Mouse (Mus musculus) hindbrain, embryonic 12.5 days (tissue): Measurements from ENCODE around the gene Dlx4. TPM values are rescaled to one million over a fixed set of nuclear protein-coding genes. Genes with fewer than 3 reads are reported as not detected.

Experiments
- ATAC-seq: fragments of 200-750 bp; cut with Nextera tagmentation; 2 replicates; pipeline ENCODE4 v1.8.0; 2017; ENCODE audit warnings: moderate TSS enrichment; ENCODE audit not compliant: low FRiP score
- H3K27ac ChIP-seq: fragments of 300-500 bp; sonication (generic); 2 replicates; pipeline ENCODE4 v1.5.1; 2016; ENCODE audit warnings: mild to moderate bottlenecking
- H3K27me3 ChIP-seq: fragments of 300-500 bp; sonication (generic); 2 replicates; pipeline ENCODE4 v1.6.1; 2016; ENCODE audit warnings: mild to moderate bottlenecking
- H3K36me3 ChIP-seq: fragments of 300-500 bp; sonication (generic); 2 replicates; pipeline ENCODE4 v1.6.1; 2016; ENCODE audit warnings: mild to moderate bottlenecking
- H3K4me1 ChIP-seq: fragments of 300-500 bp; sonication (generic); 2 replicates; pipeline ENCODE4 v1.6.1; 2016
- H3K4me2 ChIP-seq: fragments of 300-500 bp; sonication (generic); replicated peaks from 2 replicates; pipeline ENCODE4 v1.6.1; 2016; ENCODE audit warnings: mild to moderate bottlenecking
- H3K4me3 ChIP-seq: fragments of 300-500 bp; sonication (generic); 2 replicates; pipeline ENCODE4 v1.5.1; 2016; ENCODE audit warnings: mild to moderate bottlenecking
- H3K9ac ChIP-seq: fragments of 300-500 bp; sonication (generic); 2 replicates; pipeline ENCODE4 v1.6.1; 2016; ENCODE audit warnings: mild to moderate bottlenecking, moderate library complexity
- H3K9me3 ChIP-seq: fragments of 300-500 bp; sonication (generic); replicated peaks from 2 replicates; pipeline ENCODE4 v1.6.1; 2016; ENCODE audit warnings: mild to moderate bottlenecking
- WGBS: fragments of 180-500 bp; shearing (Covaris S2); methylation state at CpG from one replicate; pipeline ENCODE4 v1.1.7; 2016; 5-methylcytosine and 5-hydroxymethylcytosine counted together
- polyA plus RNA-seq: library from polyadenylated mRNA; unstranded; fragments of >200 nt; fragmentation: Nextera tagmentation; extraction: Ambion mirVana; gene quantifications from 2 replicates; pipeline ENCODE4 v1.2.1, GENCODE M21; 2016

The Dlx4 gene
- polyA plus RNA-seq, 1 experiment from 2014 or later = 0.21 TPM

DNA sequence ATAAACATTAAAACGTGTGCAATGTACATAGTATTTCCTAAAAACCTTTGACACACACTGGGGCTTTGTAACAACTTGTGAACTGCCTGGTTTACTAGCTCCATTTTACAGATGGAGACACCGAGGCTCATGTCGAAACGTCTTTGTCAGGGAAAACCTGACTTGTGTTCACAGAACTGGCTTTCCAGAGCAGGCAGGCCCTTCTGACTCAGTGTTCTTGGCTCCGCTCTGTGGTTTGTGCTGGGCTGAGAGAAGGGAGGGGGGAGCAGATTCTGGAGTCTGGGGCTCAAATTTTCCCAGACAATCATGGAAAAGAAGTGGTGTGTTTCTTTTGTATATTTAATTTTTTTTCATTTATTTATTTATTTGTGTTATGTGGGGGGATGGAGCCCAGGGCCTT lies 7.6 kb upstream of the Dlx4 start:
- WGBS = 77% methylated on average over 5 of the region's 5 CpGs
- H3K9me3 ChIP-seq = no peaks in the 10 kb centered on the region
- no peak overlapping the region for H3K9ac ChIP-seq
- H3K27ac ChIP-seq = no peak overlapping the region
- H3K4me3 ChIP-seq = no peak overlapping the region
- no peaks in the 10 kb centered on the region for H3K36me3 ChIP-seq
- H3K27me3 ChIP-seq = peaks cover 68% of the 10 kb centered on the region
- peaks cover 7% of the 10 kb centered on the region; the same call in 1 of the 2 replicates for H3K4me1 ChIP-seq
- ATAC-seq = no peak
- H3K4me2 ChIP-seq = no peak overlapping the region

DNA sequence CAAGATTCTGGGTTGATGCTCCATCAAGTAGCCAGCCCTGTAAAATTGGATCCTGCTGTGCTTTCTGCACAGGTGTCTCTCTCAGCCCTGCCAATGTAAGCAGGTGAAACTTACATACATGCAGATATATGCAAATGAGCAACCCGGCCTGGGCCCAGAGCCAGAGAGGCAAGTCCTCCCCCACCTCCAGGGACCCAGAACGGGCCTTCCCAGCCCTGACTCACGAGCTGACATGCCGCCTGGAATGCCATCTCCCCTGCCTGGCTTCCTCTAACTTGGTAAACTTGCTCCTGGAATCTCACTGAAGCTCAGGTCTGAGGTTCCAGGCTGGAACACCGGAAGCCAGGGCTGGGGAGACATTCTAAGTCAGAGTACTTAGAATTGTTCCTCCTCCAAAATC lies 7.1 kb upstream of the Dlx4 start:
- Histone ChIP-seq H3K4me3 (no peak overlapping the region), H3K36me3 (no peaks in the 10 kb centered on the region), H3K27ac (no peak overlapping the region), H3K9ac (no peak overlapping the region), H3K4me1 (peaks cover 7% of the 10 kb centered on the region; the same call in 1 of the 2 replicates), H3K4me2 (no peak overlapping the region), H3K27me3 (peaks cover 74% of the 10 kb centered on the region), H3K9me3 (no peaks in the 10 kb centered on the region)
- 22% methylated on average over 5 of the region's 5 CpGs for WGBS
- ATAC-seq = no peak

DNA sequence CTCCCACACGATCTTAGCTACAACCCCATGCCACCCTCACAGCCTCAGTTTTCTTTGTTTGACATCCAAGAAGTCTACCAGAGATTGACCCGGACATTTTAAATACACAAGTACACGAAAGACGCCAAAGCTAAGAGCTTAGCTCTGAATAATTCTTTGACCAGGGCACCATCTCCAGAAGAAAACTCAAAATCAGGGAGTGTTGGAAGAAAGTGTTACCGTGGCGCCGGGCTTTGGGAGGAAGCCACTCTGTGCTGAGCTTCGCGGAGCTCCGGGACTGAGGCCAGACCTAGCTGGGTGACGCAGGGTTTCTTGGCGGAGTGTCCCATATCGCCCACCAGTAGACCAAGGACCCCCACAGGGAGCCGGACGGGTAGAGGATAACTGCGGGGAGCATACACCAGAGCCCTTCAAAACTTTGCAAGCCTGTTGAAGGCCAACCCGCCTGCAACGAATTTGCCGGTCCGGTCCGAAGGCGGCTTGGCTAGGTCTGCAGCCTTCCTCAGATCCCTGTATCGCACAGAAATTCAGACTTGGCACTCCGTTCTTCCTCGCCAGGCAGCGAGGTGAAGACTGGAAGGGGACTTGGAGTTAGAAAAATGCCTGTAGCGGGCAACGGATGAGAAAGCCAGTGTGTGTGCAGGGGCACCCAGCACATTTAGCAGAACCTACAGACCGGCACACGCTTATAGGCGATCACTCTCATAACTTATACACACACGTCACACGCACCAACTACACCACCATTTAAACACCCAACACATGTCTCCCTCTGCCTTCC lies 4.4 kb upstream of the Dlx4 start:
- WGBS = 2% methylated on average over 33 of the region's 33 CpGs
- H3K9ac ChIP-seq = no peak overlapping the region
- no peak overlapping the region for H3K4me3 ChIP-seq
- H3K9me3 ChIP-seq = no peaks in the 10 kb centered on the region
- H3K27me3 ChIP-seq = peaks cover 97% of the 10 kb centered on the region
- H3K4me2 ChIP-seq = 0 out of 2 replicates have a peak overlapping the region, but pooled peaks have one; percentile 6
- no peaks in the 10 kb centered on the region for H3K36me3 ChIP-seq
- H3K27ac ChIP-seq = no peak overlapping the region
- ATAC-seq = no peak
- peaks cover 15% of the 10 kb centered on the region for H3K4me1 ChIP-seq

DNA sequence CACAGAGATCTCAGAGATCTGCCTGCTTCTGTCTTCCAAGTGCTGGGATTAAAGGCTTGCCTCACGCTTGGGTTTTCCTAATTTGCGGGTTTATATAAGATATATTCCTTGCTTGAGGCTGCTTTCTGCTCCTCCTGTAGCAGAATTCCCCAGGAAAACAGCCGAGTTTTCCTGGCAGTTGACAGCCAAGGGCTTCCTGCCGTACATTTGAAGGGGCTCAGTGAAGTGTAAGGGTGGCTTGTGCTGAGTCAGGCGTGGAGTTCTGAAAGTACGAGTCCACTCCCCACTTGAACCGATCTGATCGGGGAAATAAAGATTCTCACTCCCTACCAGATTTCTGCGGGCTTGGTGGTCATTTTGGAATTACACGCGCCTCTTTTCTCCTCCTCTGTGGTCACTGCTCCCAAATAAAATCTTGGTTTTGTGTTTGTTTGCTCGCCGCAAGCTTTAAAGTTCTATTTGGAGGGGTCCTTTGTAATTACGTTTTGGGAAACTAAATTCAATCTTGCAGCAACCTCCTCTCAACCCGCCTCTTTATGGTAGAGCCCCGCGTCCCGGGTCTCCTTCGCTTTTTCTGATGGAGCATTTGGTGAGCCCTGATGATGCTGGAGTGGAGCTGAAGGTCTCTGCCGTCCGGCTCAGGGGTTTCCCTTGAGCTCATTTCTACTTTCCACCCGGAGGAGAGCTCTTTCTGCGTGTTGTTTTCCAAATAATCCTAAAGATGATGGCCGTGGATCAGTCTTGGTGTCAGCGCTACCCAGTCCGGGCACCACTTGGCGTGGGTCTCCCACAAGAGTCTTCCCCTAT lies 3.6 kb upstream of the Dlx4 start:
- Histone ChIP-seq H3K9me3 (no peaks in the 10 kb centered on the region), H3K4me3 (no peak overlapping the region), H3K27me3 (peaks cover 98% of the 10 kb centered on the region), H3K4me2 (no peak overlapping the region), H3K36me3 (no peaks in the 10 kb centered on the region), H3K27ac (no peak overlapping the region), H3K9ac (no peak overlapping the region), H3K4me1 (peaks cover 23% of the 10 kb centered on the region)
- ATAC-seq = no peak
- 2% methylated on average over 27 of the region's 27 CpGs for WGBS

DNA sequence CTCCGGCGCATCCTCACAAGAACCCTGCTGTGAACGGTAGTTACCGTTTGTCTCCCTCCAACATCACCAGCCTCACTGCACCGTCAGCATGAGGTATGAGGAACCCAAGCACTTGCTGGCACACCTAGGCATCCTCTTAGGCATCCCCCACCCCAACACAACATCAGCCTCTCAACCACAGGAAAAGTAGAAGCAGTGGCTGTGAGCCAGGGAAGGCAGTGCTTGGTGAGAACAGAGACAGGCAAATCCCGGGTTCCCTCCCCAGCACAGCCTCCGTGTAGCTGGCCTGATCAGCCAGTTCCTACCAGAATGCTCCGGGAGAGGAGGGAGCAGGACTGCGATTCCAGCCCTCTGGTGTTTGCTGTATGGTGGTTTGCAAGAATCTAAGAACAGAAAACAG lies 2.7 kb upstream of the Dlx4 start:
- no peak for ATAC-seq
- WGBS = 2% methylated on average over 9 of the region's 9 CpGs
- H3K36me3 ChIP-seq = no peaks in the 10 kb centered on the region

DNA sequence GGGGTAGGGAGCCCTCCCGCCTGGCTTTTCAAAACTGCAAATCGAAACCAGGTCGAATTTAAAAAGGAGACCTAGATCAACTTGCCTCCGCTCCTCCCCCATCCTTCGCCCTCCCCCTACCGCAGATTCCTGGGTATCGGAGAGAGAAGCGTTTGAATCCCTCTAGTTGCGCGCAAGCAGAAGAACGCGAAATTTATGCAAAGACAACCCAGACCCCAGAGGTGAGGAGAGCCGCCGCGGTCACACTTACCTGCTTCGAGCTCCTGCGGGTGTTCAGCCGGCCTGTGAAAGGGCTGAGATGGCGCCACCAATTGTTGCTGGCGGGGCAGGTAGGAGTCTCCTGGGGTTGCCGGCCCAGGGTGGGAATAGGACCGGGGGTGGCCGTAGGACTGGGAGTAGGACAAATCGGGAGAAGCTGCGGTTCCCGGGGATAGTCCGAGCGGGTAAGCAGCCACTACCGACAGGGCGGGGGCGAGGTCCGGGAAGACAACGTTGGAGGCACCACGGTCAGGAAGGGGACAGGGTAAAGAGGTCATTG lies 1.0 kb downstream of the Dlx4 start:
- ATAC-seq = no peak
- H3K4me2 ChIP-seq = peak overlapping the region; percentile 60
- H3K4me1 ChIP-seq = peaks cover 23% of the 10 kb centered on the region
- H3K27me3 ChIP-seq = peaks cover 99% of the 10 kb centered on the region
- H3K27ac ChIP-seq = no peak overlapping the region
- no peak overlapping the region for H3K9ac ChIP-seq
- WGBS = 1% methylated on average over 34 of the region's 34 CpGs
- no peaks in the 10 kb centered on the region for H3K36me3 ChIP-seq
- H3K9me3 ChIP-seq = no peaks in the 10 kb centered on the region
- peak overlapping the region; percentile 32 for H3K4me3 ChIP-seq

More for the DNA sequence above, 2.7 kb upstream of the Dlx4 start:
- Histone ChIP-seq H3K9ac (no peak overlapping the region), H3K4me2 (no peak overlapping the region), H3K4me1 (peaks cover 23% of the 10 kb centered on the region), H3K27me3 (peaks cover 100% of the 10 kb centered on the region), H3K27ac (no peak overlapping the region), H3K9me3 (no peaks in the 10 kb centered on the region), H3K4me3 (no peak overlapping the region)

DNA sequence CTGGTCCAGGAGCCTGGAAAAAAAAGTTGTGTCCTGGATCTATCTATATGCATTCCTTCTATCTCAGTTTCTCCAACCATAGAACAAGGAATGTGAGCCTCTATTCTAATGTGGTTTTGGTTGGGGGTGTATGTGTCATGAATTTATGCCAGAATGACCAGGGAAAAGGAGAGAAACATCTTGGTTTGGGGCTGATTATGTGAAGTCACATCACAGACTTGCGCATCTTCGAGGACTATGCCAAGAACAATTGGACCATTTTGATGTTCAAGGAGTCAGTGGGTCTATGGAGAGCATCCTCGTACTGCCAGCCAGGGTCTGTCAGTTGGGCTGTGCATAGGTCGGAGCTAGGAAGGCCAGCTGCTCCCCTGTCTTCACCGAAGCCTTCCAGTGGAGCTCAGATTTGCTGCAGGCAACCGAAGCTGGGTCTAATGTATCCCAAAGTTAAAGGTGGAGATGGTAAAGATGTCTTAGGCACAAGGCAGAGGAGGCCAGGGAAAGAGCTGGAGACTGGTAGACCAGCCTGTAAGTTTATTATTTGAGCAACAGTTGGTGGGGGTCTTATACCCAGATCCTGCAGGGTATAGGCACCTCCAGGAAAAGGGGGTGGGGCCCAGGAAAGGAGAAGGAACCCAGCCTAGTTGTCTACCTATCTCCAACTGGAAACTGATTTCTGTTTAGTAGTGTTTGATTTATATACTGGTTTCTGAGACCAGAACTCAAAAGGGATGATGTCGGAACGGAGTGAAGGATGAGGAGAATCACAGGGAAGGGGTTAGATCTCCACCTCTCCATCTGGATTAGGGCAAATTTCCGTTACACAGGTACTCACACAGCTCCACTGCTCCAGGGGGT lies 1.7 kb downstream of the Dlx4 start:
- Histone ChIP-seq H3K4me1 (peaks cover 26% of the 10 kb centered on the region), H3K36me3 (no peaks in the 10 kb centered on the region), H3K9me3 (no peaks in the 10 kb centered on the region), H3K4me3 (no peak overlapping the region), H3K4me2 (0 out of 2 replicates have a peak overlapping the region, but pooled peaks have one; percentile 60), H3K27me3 (peaks cover 99% of the 10 kb centered on the region), H3K9ac (no peak overlapping the region), H3K27ac (no peak overlapping the region)
- ATAC-seq = no peak
- WGBS = 12% methylated on average over 9 of the region's 9 CpGs

DNA sequence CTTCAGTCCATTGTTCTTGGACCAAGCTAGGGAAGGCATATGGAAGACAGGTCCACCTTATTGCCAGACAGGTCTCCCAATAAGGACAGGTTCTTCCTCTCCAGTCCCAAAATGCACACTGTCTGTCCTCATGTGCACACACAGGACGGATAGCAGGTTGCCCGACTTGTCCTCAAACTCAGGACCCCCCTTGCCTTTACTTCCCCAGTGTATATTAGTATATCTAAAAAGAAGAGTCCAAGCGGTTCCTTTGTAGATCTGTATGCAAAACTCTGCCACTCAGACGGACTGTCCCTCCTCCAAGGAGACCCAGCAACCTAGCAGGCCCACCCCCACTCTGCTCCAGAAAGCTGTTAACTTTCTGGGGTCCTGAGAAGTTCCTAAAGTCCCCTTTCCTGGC lies 2.4 kb downstream of the Dlx4 start:
- Histone ChIP-seq H3K4me1 (peaks cover 29% of the 10 kb centered on the region), H3K4me3 (no peak overlapping the region), H3K27me3 (peaks cover 99% of the 10 kb centered on the region), H3K4me2 (no peak overlapping the region), H3K9ac (no peak overlapping the region), H3K36me3 (no peaks in the 10 kb centered on the region), H3K9me3 (no peaks in the 10 kb centered on the region), H3K27ac (no peak overlapping the region)
- no peak for ATAC-seq
- WGBS = 6% methylated on average over 4 of the region's 4 CpGs

DNA sequence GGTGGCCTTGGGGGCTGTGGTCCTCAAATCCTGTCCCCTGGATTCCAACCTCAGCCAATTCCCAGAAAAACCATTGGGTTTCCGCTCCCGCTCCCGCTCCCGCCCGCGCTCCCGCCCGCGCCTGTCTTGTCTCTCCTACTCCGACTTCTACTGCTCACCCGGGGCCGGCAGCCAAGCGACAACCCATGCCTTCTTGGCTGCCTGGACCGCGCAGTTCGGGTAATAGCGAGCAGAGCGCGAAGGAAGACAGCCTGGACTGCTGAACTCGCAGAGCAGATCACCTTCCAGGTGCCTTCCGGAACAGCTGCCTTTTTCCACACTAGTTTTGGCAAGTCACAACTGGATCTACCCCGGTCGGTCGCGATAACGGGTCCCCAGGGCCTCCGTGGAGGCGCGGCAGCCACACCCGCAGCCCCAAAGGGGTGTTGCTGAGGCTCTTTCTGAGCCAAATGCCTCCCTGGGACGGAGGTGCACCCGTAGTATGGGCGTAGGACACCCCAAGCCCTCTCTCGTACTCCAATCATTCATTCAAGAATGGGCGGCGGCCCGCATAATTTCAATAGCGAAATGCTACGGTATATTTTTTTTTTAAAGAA lies 3.0 kb downstream of the Dlx4 start:
- Histone ChIP-seq H3K4me3 (peak overlapping the region; percentile 2; the same call in 1 of the 2 replicates), H3K9ac (no peak overlapping the region), H3K9me3 (no peaks in the 10 kb centered on the region), H3K27ac (no peak overlapping the region), H3K36me3 (no peaks in the 10 kb centered on the region), H3K4me1 (peaks cover 29% of the 10 kb centered on the region), H3K4me2 (peak overlapping the region; percentile 9; the same call in 1 of the 2 replicates), H3K27me3 (peaks cover 99% of the 10 kb centered on the region)
- no peak for ATAC-seq
- WGBS = 2% methylated on average over 39 of the region's 39 CpGs

DNA sequence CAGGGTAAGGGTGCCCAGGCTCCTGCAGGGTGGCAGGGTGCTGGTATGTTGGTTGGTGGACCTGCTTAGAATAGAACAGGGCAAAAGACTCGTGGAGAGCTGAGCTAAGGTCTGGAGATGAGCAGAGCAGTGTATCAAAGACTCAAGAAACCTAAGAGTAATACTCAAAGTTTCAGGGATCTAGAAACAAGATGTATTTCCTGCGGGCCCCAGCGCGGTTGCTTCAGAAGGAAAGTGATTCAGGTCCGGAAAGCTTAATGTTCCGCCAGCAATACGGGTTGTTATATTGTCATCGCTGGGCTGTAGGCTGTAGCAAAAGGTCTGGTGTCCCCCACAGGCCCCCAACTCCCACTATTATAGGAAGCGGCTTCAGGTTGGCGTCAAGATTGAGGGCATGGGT lies 3.8 kb downstream of the Dlx4 start:
- 13% methylated on average over 10 of the region's 10 CpGs for WGBS
- H3K4me2 ChIP-seq = no peak overlapping the region
- H3K36me3 ChIP-seq = no peaks in the 10 kb centered on the region
- peaks cover 99% of the 10 kb centered on the region for H3K27me3 ChIP-seq
- ATAC-seq = no peak
- H3K27ac ChIP-seq = no peak overlapping the region
- H3K4me3 ChIP-seq = no peak overlapping the region
- H3K9me3 ChIP-seq = no peaks in the 10 kb centered on the region
- H3K9ac ChIP-seq = no peak overlapping the region
- peaks cover 29% of the 10 kb centered on the region for H3K4me1 ChIP-seq

DNA sequence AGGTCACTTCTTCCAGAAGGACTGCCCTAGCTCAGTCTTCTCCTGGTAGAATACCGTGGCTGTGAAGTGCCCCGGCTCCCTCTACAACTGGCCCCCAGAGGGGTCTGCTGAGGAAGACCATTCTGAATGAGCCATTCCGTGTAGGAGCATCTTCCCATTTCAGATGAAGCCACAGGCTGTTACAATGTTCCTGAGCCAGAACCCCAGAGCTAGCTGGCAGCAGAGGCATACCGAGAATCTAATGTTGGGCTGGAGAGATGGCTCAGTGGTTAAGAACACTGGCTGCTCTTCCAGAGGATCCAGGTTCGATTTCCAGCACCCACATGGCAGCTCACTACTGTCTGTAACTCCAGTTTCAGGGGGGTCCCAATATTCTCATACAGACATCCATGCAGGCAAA lies 6.2 kb downstream of the Dlx4 start:
- Histone ChIP-seq H3K4me1 (peaks cover 15% of the 10 kb centered on the region), H3K27ac (no peak overlapping the region), H3K9ac (no peak overlapping the region), H3K27me3 (peaks cover 85% of the 10 kb centered on the region), H3K4me2 (no peak overlapping the region), H3K4me3 (no peak overlapping the region), H3K9me3 (no peaks in the 10 kb centered on the region), H3K36me3 (no peaks in the 10 kb centered on the region)
- no peak for ATAC-seq
- 51% methylated on average over 5 of the region's 5 CpGs for WGBS
